Mouse (Mus musculus) erythroblast, embryonic 14.5 days (primary cell): ENCODE measurements around the gene Atg13.

Experiments
- GATA1 ChIP-seq: IDR thresholded peaks from 2 replicates; pipeline ENCODE4 v1.6.1; 2012; ENCODE audit warnings: low read length, inconsistent platforms, mixed read lengths
- TAL1 ChIP-seq: IDR thresholded peaks from 3 replicates; pipeline ENCODE4 v1.6.1; 2012; ENCODE audit warnings: low read length, inconsistent platforms, mixed read lengths

DNA sequence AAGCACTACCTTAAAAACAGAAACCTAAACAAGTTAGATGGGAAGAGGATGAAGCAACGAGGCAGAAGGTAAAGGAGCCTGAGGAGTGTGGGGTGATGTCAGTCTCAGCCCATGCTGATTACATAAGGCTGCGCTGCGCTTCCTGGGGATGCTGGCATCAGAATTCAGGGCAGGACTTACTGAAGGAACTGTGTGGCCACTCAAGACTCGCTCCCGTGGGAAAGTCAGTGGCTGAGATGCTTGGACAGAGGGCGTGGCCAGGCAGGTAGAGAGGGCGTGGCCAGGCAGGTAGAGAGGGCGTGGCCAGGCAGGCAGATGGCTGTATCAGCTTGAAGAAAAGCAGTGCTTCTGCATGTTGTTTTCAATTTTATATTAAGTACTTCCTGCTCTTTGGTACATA, 26.5 kb downstream of the Atg13 start:
- TF ChIP-seq GATA1 (no peak), TAL1 (no peak)
